Mouse (Mus musculus) G1E (cell line): Measurements from ENCODE around the gene Rnd1.

Experiments used
- CTCF ChIP-seq: IDR thresholded peaks from 2 replicates; pipeline ENCODE4 v1.5.1; 2012; ENCODE audit warnings: low read depth, low read length, inconsistent platforms, mixed read lengths
- POLR2AphosphoS5 ChIP-seq: IDR thresholded peaks from 2 replicates; pipeline ENCODE4 v1.6.1; 2012; ENCODE audit warnings: low read depth, low read length, inconsistent platforms; ENCODE audit not compliant: insufficient replicate concordance
- TAL1 ChIP-seq: conservative IDR thresholded peaks from 2 replicates; pipeline ENCODE4 v1.6.1; 2012; ENCODE audit warnings: low read depth, low read length, inconsistent platforms, mixed read lengths

GRCm38 (mm10) chr15:98714230-98714652 is 37.0 kb upstream of the Rnd1 start:
- TF ChIP-seq TAL1 (no peak), CTCF (no peak), POLR2AphosphoS5 (no peak)
